ENCODE assay signal across 10 mouse cellular contexts in genomic region chr1:58291394-58292300, GRCm38 (mm10). TPM values are rescaled to one million over a fixed set of nuclear protein-coding genes. Genes with fewer than 3 reads are reported as not detected.
A peak's percentile ranks its signal among the peaks of the same experiment; 100 is the strongest.
DNase-seq lines count a peak whose midpoint lies in the region; ATAC-seq lines count a peak whose summit lies in the region.
"Had no signal": no experiment of that assay in that cellular context is flagged by ENCODE, and none has a peak within 500 bp of the region (broad histone marks: within the 10 kb centered on the region; RNA-seq: fewer than 3 reads in every experiment).

No protein-coding gene starts in this region.

- DNase-seq in cerebellum, postnatal 14 days = peak; percentile 31 to 39
- no peak for DNase-seq in cerebellum, adult 9-11 months
- DNase-seq in kidney, postnatal 4 days = peak; percentile 66 to 70
- DNase-seq in kidney, adult 18-20 months = no peak
- DNase-seq in lung, postnatal 10 days = peak; percentile 43
- DNase-seq in embryo, embryonic 10 days (ENCODE audit: low spot score) = no peak
- DNase-seq: heart, adult 2 months had no signal

- WGBS in embryonic facial prominence, embryonic 15.5 days = 27% methylated on average over 13 of the region's 13 CpGs

- H3K27ac ChIP-seq in embryonic facial prominence, embryonic 15.5 days (replicated peaks) = peak overlapping the region; percentile 61
- H3K27ac ChIP-seq: heart, adult 2 months had no signal

- H3K4me1 ChIP-seq in embryonic facial prominence, embryonic 15.5 days = peaks cover 28% of the 10 kb centered on the region

- H3K9ac ChIP-seq in embryonic facial prominence, embryonic 15.5 days = no peak overlapping the region

- H3K27me3 ChIP-seq in embryonic facial prominence, embryonic 15.5 days = no peaks in the 10 kb centered on the region

- no peak overlapping the region for H3K4me2 ChIP-seq in embryonic facial prominence, embryonic 15.5 days (replicated peaks)

- no peaks in the 10 kb centered on the region for H3K36me3 ChIP-seq in embryonic facial prominence, embryonic 15.5 days

- peak; percentile 59; the same call in 1 of the 2 replicates for ATAC-seq in embryonic facial prominence, embryonic 15.5 days (ENCODE audit: insufficient number of reproducible peaks, low FRiP score, low TSS enrichment, low read depth)
- ATAC-seq in erythroblast, adult 5-6 weeks (replicated peaks; ENCODE audit: low FRiP score, poor library complexity, severe bottlenecking) = no peak

- H3K4me3 ChIP-seq in embryonic facial prominence, embryonic 15.5 days (replicated peaks) = no peak overlapping the region
- H3K4me3 ChIP-seq: heart, adult 2 months had no signal

- H3K9me3 ChIP-seq in embryonic facial prominence, embryonic 15.5 days (replicated peaks) = no peaks in the 10 kb centered on the region

RNA-seq across cellular contexts. Expression of gene Aox2, which starts 13.5 kb away (rescaled TPM):
- polyA plus RNA-seq in embryonic facial prominence, embryonic 15.5 days (2015; fragmentation: Nextera tagmentation; extraction: Ambion mirVana) = 1.4 and 2.9 TPM in 2 replicates
- total RNA-seq in erythroblast, adult 5-6 weeks (2015; ENCODE audit: low replicate concordance) = not detected in 2 replicates
- not detected in 2 replicates for total RNA-seq in erythroblast, adult 5-6 weeks (2017; ENCODE audit: low replicate concordance)
- total RNA-seq: heart, adult 2 months had no signal
- polyA plus RNA-seq: C2C12; heart, adult 2 months had no signal

Comparison
In these comparisons a context has a peak if more than half of its experiments do, and no peak if none do; other contexts are left out.
1. DNase-seq: peak in cerebellum, postnatal 14 days (2 of 2), kidney, postnatal 4 days (2 of 2) and lung, postnatal 10 days (single experiment); none in cerebellum, adult 9-11 months (single experiment), kidney, adult 18-20 months (single experiment) and embryo, embryonic 10 days (single experiment).